Mouse (Mus musculus) right cerebral cortex, adult 2 months (tissue): ENCODE results near the gene Rangap1.
"Not testable (repeated sequence)": the region's sequence is repeated elsewhere in the genome, so short reads cannot be mapped to it uniquely, and the experiment has no call there.

Source experiments
- DNase-seq, 2 experiments: peaks; one replicate each; pipeline ENCODE4 v3.0.0; 2021 to 2022; ENCODE audit warnings: low spot score in 2 of 2

Gene Rangap1

GRCm38 (mm10) chr15:81742368-81742767 is 3.0 kb downstream of the Rangap1 start:
- not testable (repeated sequence) for DNase-seq

GRCm38 (mm10) chr15:81739924-81740323 is 5.4 kb downstream of the Rangap1 start:
- DNase-seq = no peak

GRCm38 (mm10) chr15:81739296-81739695 is 6.0 kb downstream of the Rangap1 start:
- DNase-seq = no peak

GRCm38 (mm10) chr15:81735075-81735474 is 10.3 kb downstream of the Rangap1 start:
- no peak for DNase-seq

- peak; percentile 99 for DNase-seq
Observed at GRCm38 (mm10) chr15:81729792-81730635, 15.3 kb downstream of the Rangap1 start.

GRCm38 (mm10) chr15:81729241-81729791 is 16.0 kb downstream of the Rangap1 start:
- peak; percentile 77 for DNase-seq

- DNase-seq = no peak
Observed at GRCm38 (mm10) chr15:81725965-81726364, 19.4 kb downstream of the Rangap1 start.

- DNase-seq = no peak
Observed at GRCm38 (mm10) chr15:81723653-81724052, 21.7 kb downstream of the Rangap1 start.

GRCm38 (mm10) chr15:81722361-81722760 is 23.0 kb downstream of the Rangap1 start:
- DNase-seq = no peak

GRCm38 (mm10) chr15:81719139-81719531 is 26.2 kb downstream of the Rangap1 start:
- DNase-seq = no peak

GRCm38 (mm10) chr15:81718336-81719138 is 26.8 kb downstream of the Rangap1 start:
- peak; percentile 60 to 65 for DNase-seq

GRCm38 (mm10) chr15:81713742-81714141 is 31.6 kb downstream of the Rangap1 start:
- DNase-seq = no peak

- no peak for DNase-seq
Observed at GRCm38 (mm10) chr15:81710801-81711200, 34.5 kb downstream of the Rangap1 start.

GRCm38 (mm10) chr15:81709686-81710085 is 35.6 kb downstream of the Rangap1 start:
- DNase-seq = no peak

- DNase-seq = no peak
Observed at GRCm38 (mm10) chr15:81708991-81709390, 36.3 kb downstream of the Rangap1 start.

- DNase-seq = no peak
Observed at GRCm38 (mm10) chr15:81703094-81703489, 42.2 kb downstream of the Rangap1 start.

GRCm38 (mm10) chr15:81702306-81703093 is 42.8 kb downstream of the Rangap1 start:
- no peak for DNase-seq

GRCm38 (mm10) chr15:81701350-81701749 is 44.0 kb downstream of the Rangap1 start:
- DNase-seq = not testable (repeated sequence)

GRCm38 (mm10) chr15:81700601-81701000 is 44.7 kb downstream of the Rangap1 start:
- no peak for DNase-seq

GRCm38 (mm10) chr15:81700161-81700560 is 45.2 kb downstream of the Rangap1 start:
- DNase-seq = no peak

GRCm38 (mm10) chr15:81698532-81698931 is 46.8 kb downstream of the Rangap1 start:
- no peak for DNase-seq

GRCm38 (mm10) chr15:81697847-81698246 is 47.5 kb downstream of the Rangap1 start:
- DNase-seq = peak in 1 of 2 experiments; percentile 41
